Mouse (Mus musculus): ENCODE data around the gene Hddc2. TPM values are rescaled to one million over a fixed set of nuclear protein-coding genes. Genes with fewer than 3 reads are reported as not detected.

The Hddc2 gene
- polyA plus RNA-seq (2015; fragmentation: Nextera tagmentation; extraction: Ambion mirVana) = 76.7 and 81.7 TPM in 2 replicates

DNA sequence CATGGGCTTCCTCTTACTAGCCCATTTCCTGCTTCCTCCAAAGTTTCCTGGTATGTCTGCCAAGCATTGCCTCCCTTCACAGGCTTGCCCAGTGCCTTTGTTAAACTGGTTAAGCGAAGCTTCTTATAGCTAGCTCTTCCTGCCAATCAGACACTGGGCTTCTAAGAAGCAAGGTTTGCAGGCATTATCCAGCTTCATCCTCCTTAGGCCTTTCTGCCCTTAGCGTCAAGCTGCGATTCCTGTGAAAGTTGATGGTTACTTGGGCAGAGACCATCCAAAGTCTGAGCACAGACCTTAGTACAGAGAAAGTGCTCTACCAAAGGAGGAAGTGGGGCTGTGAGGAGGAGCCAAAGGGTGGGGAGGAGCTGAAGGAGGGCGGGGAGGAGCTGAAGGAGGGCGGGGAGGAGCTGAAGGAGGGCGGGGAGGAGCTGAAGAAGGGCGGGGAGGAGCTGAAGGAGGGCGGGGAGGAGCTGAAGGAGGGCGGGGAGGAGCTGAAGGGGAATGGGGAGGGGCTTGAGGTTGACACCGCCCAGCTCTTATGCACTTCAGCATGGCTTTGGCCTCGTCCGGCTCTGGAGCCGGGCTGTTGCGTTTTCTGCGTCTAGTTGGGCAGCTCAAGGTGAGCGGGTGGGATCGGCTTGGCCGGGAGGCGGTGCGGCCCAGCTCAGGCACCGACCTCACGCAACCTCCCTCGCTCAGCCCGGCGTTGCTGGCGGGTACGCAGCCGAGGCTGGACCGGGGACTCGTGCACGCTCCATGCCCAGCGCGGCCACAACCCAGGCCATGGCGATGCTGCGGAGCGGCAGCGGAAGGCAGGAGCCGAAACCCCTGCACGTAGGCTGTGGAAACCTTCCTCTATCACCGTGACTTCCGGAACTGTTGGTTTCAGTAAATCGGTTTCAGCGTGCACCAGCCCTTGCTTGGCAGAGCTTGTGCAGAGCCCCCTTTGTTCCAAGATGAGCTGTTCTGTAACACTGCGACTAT, at the start of gene Hddc2:
Hddc2 (plus strand) TSS at position 519 of the 984 bp plus-strand sequence.

Other genes starting within 250 kb of the Hddc2 start
- gene Tpd52l1, start 132.6 kb downstream of the Hddc2 start, polyA plus RNA-seq (2015; fragmentation: Nextera tagmentation; extraction: Ambion mirVana) = 60.3 and 61.1 TPM in 2 replicates